Mouse (Mus musculus) heart, embryonic 14.5 days (tissue): ENCODE measurements around the gene Adam12. TPM values are rescaled to one million over a fixed set of nuclear protein-coding genes. Genes with fewer than 3 reads are reported as not detected.

Experiments
- ATAC-seq: fragments of 200-750 bp; cut with Nextera tagmentation; 2 replicates; pipeline ENCODE4 v1.8.0; 2017; ENCODE audit warnings: low read depth, moderate TSS enrichment; ENCODE audit not compliant: insufficient number of reproducible peaks, insufficient read depth, low FRiP score
- H3K27ac ChIP-seq, 2 experiments: fragments of 200-500 bp in 1 of 2; fragments of 300-500 bp in 1 of 2; sonication (generic) in 1 of 2; replicated peaks in 1 of 2; 2 replicates each; pipeline ENCODE4 v1.5.1; 2012 to 2014; ENCODE audit warnings: low read depth in 2 of 2, low read length in 2 of 2, control low read depth in 1 of 2, mild to moderate bottlenecking in 1 of 2, mixed read lengths in 1 of 2; ENCODE audit not compliant: control insufficient read depth in 1 of 2, insufficient read depth in 1 of 2
- H3K27me3 ChIP-seq: fragments of 300-500 bp; sonication (generic); 2 replicates; pipeline ENCODE4 v1.6.1; 2014; ENCODE audit warnings: mild to moderate bottlenecking, low read length, control low read depth; ENCODE audit not compliant: control insufficient read depth, insufficient read depth
- H3K36me3 ChIP-seq: fragments of 300-500 bp; sonication (generic); 2 replicates; pipeline ENCODE4 v1.6.1; 2014; ENCODE audit warnings: mild to moderate bottlenecking, control low read depth, low read length, mixed read lengths; ENCODE audit not compliant: control insufficient read depth, insufficient read depth
- H3K4me1 ChIP-seq, 2 experiments: fragments of 200-500 bp in 1 of 2; fragments of 300-500 bp in 1 of 2; sonication (generic) in 1 of 2; 2 replicates each; pipeline ENCODE4 v1.6.1; 2012 to 2014; ENCODE audit warnings: low read length in 2 of 2, control low read depth in 1 of 2, mixed read lengths in 1 of 2; ENCODE audit not compliant: control insufficient read depth in 2 of 2, insufficient read depth in 2 of 2
- H3K4me2 ChIP-seq: fragments of 300-500 bp; sonication (generic); 2 replicates; pipeline ENCODE4 v1.6.1; 2014; ENCODE audit warnings: mild to moderate bottlenecking, low read length
- H3K4me3 ChIP-seq, 2 experiments: fragments of 200-500 bp in 1 of 2; fragments of 300-500 bp in 1 of 2; sonication (generic) in 1 of 2; 2 replicates each; pipeline ENCODE4 v1.5.1; 2012 to 2014; ENCODE audit warnings: low read length in 2 of 2, mild to moderate bottlenecking in 2 of 2, control low read depth in 1 of 2, low read depth in 1 of 2, moderate library complexity in 1 of 2; ENCODE audit not compliant: control insufficient read depth in 1 of 2, insufficient read depth in 1 of 2
- H3K9ac ChIP-seq: fragments of 300-500 bp; sonication (generic); 2 replicates; pipeline ENCODE4 v1.6.1; 2014; ENCODE audit warnings: mild to moderate bottlenecking, low read length
- H3K9me3 ChIP-seq: fragments of 300-500 bp; sonication (generic); 2 replicates; pipeline ENCODE4 v1.6.1; 2016; ENCODE audit warnings: low read length, control low read depth; ENCODE audit not compliant: control insufficient read depth
- WGBS: fragments of 180-500 bp; shearing (Covaris S2); extraction: QIAGEN DNeasy Blood & Tissue Kit; methylation state at CpG from one replicate; pipeline ENCODE4 v1.1.7; 2014; 5-methylcytosine and 5-hydroxymethylcytosine counted together
- polyA plus RNA-seq: library from polyadenylated mRNA; unstranded; fragments of >200 nt; fragmentation: Nextera tagmentation; extraction: Ambion mirVana; gene quantifications from 2 replicates; pipeline ENCODE4 v1.2.1, GENCODE M21; 2014

Adam12 gene
- polyA plus RNA-seq, 1 experiment from 2014 or later, result 7.3 TPM

GRCm38 (mm10) chr7:134050371-134050770 lies 181.6 kb downstream of the Adam12 start:
- H3K4me1 ChIP-seq, result no peaks in the 10 kb centered on the region
- ATAC-seq, result no peak
- H3K27ac ChIP-seq, result no peak overlapping the region
- H3K4me2 ChIP-seq, result no peak overlapping the region
- no peaks in the 10 kb centered on the region for H3K9me3 ChIP-seq
- H3K36me3 ChIP-seq, result no peaks in the 10 kb centered on the region
- no peak overlapping the region for H3K9ac ChIP-seq
- no peaks in the 10 kb centered on the region for H3K27me3 ChIP-seq
- H3K4me3 ChIP-seq, result no peak overlapping the region
- 41% methylated on average over 1 of the region's 1 CpGs for WGBS

- Histone ChIP-seq H3K36me3 (no peaks in the 10 kb centered on the region), H3K27me3 (no peaks in the 10 kb centered on the region), H3K9ac (no peak overlapping the region), H3K27ac (no peak overlapping the region), H3K9me3 (no peaks in the 10 kb centered on the region), H3K4me1 (no peaks in the 10 kb centered on the region), H3K4me2 (no peak overlapping the region), H3K4me3 (no peak overlapping the region)
- WGBS, result 80% methylated on average over 3 of the region's 3 CpGs
- no peak for ATAC-seq
Measured at GRCm38 (mm10) chr7:134046376-134046775, 185.6 kb downstream of the Adam12 start.

- Histone ChIP-seq H3K27me3 (no peaks in the 10 kb centered on the region), H3K4me2 (no peak overlapping the region), H3K9ac (no peak overlapping the region), H3K4me1 (no peaks in the 10 kb centered on the region), H3K36me3 (no peaks in the 10 kb centered on the region), H3K4me3 (no peak overlapping the region), H3K9me3 (no peaks in the 10 kb centered on the region), H3K27ac (no peak overlapping the region)
- ATAC-seq, result no peak
Measured at GRCm38 (mm10) chr7:134043576-134043975, 188.4 kb downstream of the Adam12 start.

GRCm38 (mm10) chr7:134042614-134043013 lies 189.3 kb downstream of the Adam12 start:
- H3K4me3 ChIP-seq, result no peak overlapping the region
- H3K4me1 ChIP-seq, result no peaks in the 10 kb centered on the region
- ATAC-seq, result no peak
- no peaks in the 10 kb centered on the region for H3K36me3 ChIP-seq
- H3K4me2 ChIP-seq, result no peak overlapping the region
- no peaks in the 10 kb centered on the region for H3K27me3 ChIP-seq
- no peak overlapping the region for H3K9ac ChIP-seq
- H3K27ac ChIP-seq, result no peak overlapping the region
- no peaks in the 10 kb centered on the region for H3K9me3 ChIP-seq

GRCm38 (mm10) chr7:134033939-134034338 lies 198.0 kb downstream of the Adam12 start:
- no peak overlapping the region for H3K27ac ChIP-seq
- ATAC-seq, result no peak

GRCm38 (mm10) chr7:134032959-134033366 lies 199.0 kb downstream of the Adam12 start:
- Histone ChIP-seq H3K4me3 (no peak overlapping the region), H3K27me3 (no peaks in the 10 kb centered on the region), H3K9me3 (no peaks in the 10 kb centered on the region), H3K9ac (no peak overlapping the region), H3K36me3 (no peaks in the 10 kb centered on the region), H3K27ac (no peak overlapping the region), H3K4me1 (peaks cover 4 to 5% of the 10 kb centered on the region in 2 experiments; a peak in 2 of 4 replicates), H3K4me2 (no peak overlapping the region)
- WGBS, result 39% methylated on average over 6 of the region's 6 CpGs
- ATAC-seq, result no peak

More at GRCm38 (mm10) chr7:134033939-134034338, 198.0 kb downstream of the Adam12 start:
- peaks cover 4 to 5% of the 10 kb centered on the region in 2 experiments; a peak in 2 of 4 replicates for H3K4me1 ChIP-seq
- H3K4me3 ChIP-seq, result no peak overlapping the region
- no peaks in the 10 kb centered on the region for H3K9me3 ChIP-seq
- H3K36me3 ChIP-seq, result no peaks in the 10 kb centered on the region
- 88% methylated on average over 2 of the region's 2 CpGs for WGBS
- no peak overlapping the region for H3K9ac ChIP-seq
- no peak overlapping the region for H3K4me2 ChIP-seq
- H3K27me3 ChIP-seq, result no peaks in the 10 kb centered on the region

GRCm38 (mm10) chr7:134031787-134032186 lies 200.2 kb downstream of the Adam12 start:
- 84% methylated on average over 6 of the region's 6 CpGs for WGBS
- no peak overlapping the region for H3K9ac ChIP-seq
- no peak overlapping the region for H3K27ac ChIP-seq
- no peaks in the 10 kb centered on the region for H3K36me3 ChIP-seq
- no peak for ATAC-seq
- no peaks in the 10 kb centered on the region for H3K27me3 ChIP-seq
- H3K4me1 ChIP-seq, result peaks cover 4 to 9% of the 10 kb centered on the region in 2 experiments; a peak in 3 of 4 replicates
- H3K4me3 ChIP-seq, result no peak overlapping the region
- no peaks in the 10 kb centered on the region for H3K9me3 ChIP-seq
- no peak overlapping the region for H3K4me2 ChIP-seq

- Histone ChIP-seq H3K4me3 (no peak overlapping the region), H3K9me3 (no peaks in the 10 kb centered on the region), H3K9ac (no peak overlapping the region), H3K4me1 (peaks cover 8 to 13% of the 10 kb centered on the region in 2 experiments), H3K36me3 (no peaks in the 10 kb centered on the region), H3K27ac (no peak overlapping the region), H3K27me3 (no peaks in the 10 kb centered on the region), H3K4me2 (no peak overlapping the region)
- no peak for ATAC-seq
- WGBS, result 63% methylated on average over 2 of the region's 2 CpGs
Measured at GRCm38 (mm10) chr7:134031256-134031655, 200.7 kb downstream of the Adam12 start.
